In the genomic region with DNA sequence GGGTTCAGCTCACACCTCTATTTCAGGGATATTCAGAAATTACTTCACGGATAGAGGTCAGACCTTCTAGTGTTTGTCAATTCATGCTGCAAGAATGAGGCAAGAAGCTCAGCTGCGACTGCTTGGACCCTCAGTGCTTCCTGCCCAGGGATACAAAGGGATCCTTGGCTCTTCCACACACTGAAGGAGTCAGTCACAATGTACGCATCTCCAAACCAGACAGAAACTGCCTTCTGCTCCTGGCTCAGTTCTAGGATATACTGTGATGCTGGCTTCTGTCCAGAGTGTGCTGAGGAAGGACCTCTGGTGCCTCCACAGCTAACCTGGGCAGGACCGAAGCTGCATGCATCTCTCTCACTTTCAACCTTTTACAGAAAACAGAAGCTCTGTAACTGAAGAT, we compare ENCODE assay signal across 13 mouse cellular contexts.
DNase-seq lines count a peak whose midpoint lies in the region; TF ChIP-seq lines count a peak whose summit lies in the region.
"Had no signal": no experiment of that assay in that cellular context is flagged by ENCODE, and none has a peak within 500 bp of the region (broad histone marks: within the 10 kb centered on the region; RNA-seq: fewer than 3 reads in every experiment).

No protein-coding gene starts in this region.

- H3K4me3 ChIP-seq in layer of hippocampus, adult 2 months: no peak overlapping the region; the same call in 1 of the 2 replicates
- H3K4me3 ChIP-seq: gastrocnemius, adult 2 months; heart, embryonic 10.5 days; liver, embryonic 13.5 days had no signal

- TF ChIP-seq CTCF in layer of hippocampus, adult 2 months (conservative IDR thresholded peaks at IDR 0.05): no peak

- no peak for DNase-seq in layer of hippocampus, adult 2 months (ENCODE audit: low spot score in 2 of 2)
- DNase-seq in layer of hippocampus, postnatal 25 days (ENCODE audit: extremely low spot score in 1 of 2, low spot score in 1 of 2): no peak
- DNase-seq in right cerebral cortex, postnatal 10 days (ENCODE audit: low spot score in 2 of 2): peak; percentile 54 to 57
- DNase-seq in right cerebral cortex, adult 2 months (ENCODE audit: low spot score in 2 of 2): no peak
- peak; percentile 90 to 96 for DNase-seq in cerebellum, postnatal 14 days
- DNase-seq in right cerebral cortex, postnatal 4 days: peak; percentile 21
- no peak for DNase-seq in retina, embryonic 14.5 days (ENCODE audit: low spot score)
- no peak for DNase-seq in kidney, postnatal 10 days
- DNase-seq: adrenal gland, adult 8-10 months; gastrocnemius, adult 2 months; kidney, postnatal 25 days; liver, embryonic 13.5 days had no signal

- peak overlapping the region; percentile 86 for H3K27ac ChIP-seq in layer of hippocampus, adult 2 months
- H3K27ac ChIP-seq: gastrocnemius, adult 2 months; heart, embryonic 10.5 days; liver, embryonic 13.5 days had no signal

Comparison
In these comparisons a context has a peak if more than half of its experiments do, and no peak if none do; other contexts are left out.
1. DNase-seq: peak in right cerebral cortex, postnatal 10 days (2 of 2), cerebellum, postnatal 14 days (2 of 2) and right cerebral cortex, postnatal 4 days (single experiment); none in layer of hippocampus, adult 2 months (0 of 2), layer of hippocampus, postnatal 25 days (0 of 2), right cerebral cortex, adult 2 months (0 of 2), retina, embryonic 14.5 days (single experiment) and kidney, postnatal 10 days (single experiment).